Mouse (Mus musculus) heart, embryonic 11.5 days (tissue): ENCODE data around the gene Cdkn2b. TPM values are rescaled to one million over a fixed set of nuclear protein-coding genes. Genes with fewer than 3 reads are reported as not detected.

Experiments
- ATAC-seq: fragments of 200-750 bp; cut with Nextera tagmentation; replicated peaks from 2 replicates; pipeline ENCODE4 v1.8.0; 2017; ENCODE audit warnings: moderate library complexity; ENCODE audit not compliant: insufficient number of reproducible peaks, low FRiP score, low TSS enrichment
- H3K27ac ChIP-seq: fragments of 300-500 bp; sonication (generic); 2 replicates; pipeline ENCODE4 v1.5.1; 2014; ENCODE audit warnings: mild to moderate bottlenecking, low read depth, low read length
- H3K27me3 ChIP-seq: fragments of 300-500 bp; sonication (generic); 2 replicates; pipeline ENCODE4 v1.6.1; 2014; ENCODE audit warnings: mild to moderate bottlenecking, low read length, mixed read lengths; ENCODE audit not compliant: control insufficient read depth, insufficient read depth
- H3K36me3 ChIP-seq: fragments of 300-500 bp; sonication (generic); 2 replicates; pipeline ENCODE4 v1.6.1; 2014; ENCODE audit warnings: mild to moderate bottlenecking, low read length, moderate library complexity, mixed read lengths; ENCODE audit not compliant: control insufficient read depth, insufficient read depth
- H3K4me1 ChIP-seq: fragments of 300-500 bp; sonication (generic); 2 replicates; pipeline ENCODE4 v1.6.1; 2014; ENCODE audit warnings: low read length; ENCODE audit not compliant: control insufficient read depth, insufficient read depth
- H3K4me2 ChIP-seq: fragments of 300-500 bp; sonication (generic); 2 replicates; pipeline ENCODE4 v1.6.1; 2014; ENCODE audit warnings: mild to moderate bottlenecking, moderate library complexity
- H3K4me3 ChIP-seq: fragments of 300-500 bp; sonication (generic); 2 replicates; pipeline ENCODE4 v1.5.1; 2014; ENCODE audit warnings: low read depth, low read length
- H3K9ac ChIP-seq: fragments of 300-500 bp; sonication (generic); 2 replicates; pipeline ENCODE4 v1.6.1; 2014; ENCODE audit warnings: mild to moderate bottlenecking, low read depth, low read length, moderate library complexity
- H3K9me3 ChIP-seq: fragments of 300-500 bp; sonication (generic); replicated peaks from 2 replicates; pipeline ENCODE4 v1.6.1; 2016; ENCODE audit warnings: low read length; ENCODE audit not compliant: control insufficient read depth
- WGBS: fragments of 180-500 bp; shearing (Covaris S2); extraction: QIAGEN DNeasy Blood & Tissue Kit; methylation state at CpG from one replicate; pipeline ENCODE4 v1.1.7; 2014; ENCODE audit not compliant: insufficient replicate concordance; 5-methylcytosine and 5-hydroxymethylcytosine counted together
- polyA plus RNA-seq: library from polyadenylated mRNA; unstranded; fragments of >200 nt; fragmentation: Nextera tagmentation; extraction: Ambion mirVana; gene quantifications from 2 replicates; pipeline ENCODE4 v1.2.1, GENCODE M21; 2014

Cdkn2b gene
- polyA plus RNA-seq, 1 experiment from 2014 or later, result 2.4 TPM

GRCm38 (mm10) chr4:89274006-89274405, 36.8 kb downstream of the Cdkn2b start:
- no peak overlapping the region for H3K4me3 ChIP-seq
- H3K27ac ChIP-seq, result no peak overlapping the region
- WGBS, result 2% methylated on average over 14 of the region's 14 CpGs
- no peak overlapping the region for H3K4me2 ChIP-seq
- H3K27me3 ChIP-seq, result peaks cover 82% of the 10 kb centered on the region
- H3K9me3 ChIP-seq, result no peaks in the 10 kb centered on the region
- H3K9ac ChIP-seq, result no peak overlapping the region
- no peaks in the 10 kb centered on the region for H3K4me1 ChIP-seq
- H3K36me3 ChIP-seq, result no peaks in the 10 kb centered on the region
- no peak for ATAC-seq

- WGBS, result 2% methylated on average over 9 of the region's 9 CpGs
- no peak overlapping the region for H3K4me3 ChIP-seq
- peaks cover 77% of the 10 kb centered on the region for H3K27me3 ChIP-seq
- no peaks in the 10 kb centered on the region for H3K9me3 ChIP-seq
- no peaks in the 10 kb centered on the region for H3K4me1 ChIP-seq
- no peak overlapping the region for H3K4me2 ChIP-seq
- no peaks in the 10 kb centered on the region for H3K36me3 ChIP-seq
- no peak overlapping the region for H3K27ac ChIP-seq
- no peak; the same call in 1 of the 2 replicates for ATAC-seq
- H3K9ac ChIP-seq, result no peak overlapping the region
These were observed 37.3 kb downstream of the Cdkn2b start for GRCm38 (mm10) chr4:89273585-89273984.

- Histone ChIP-seq H3K27ac (no peak overlapping the region), H3K36me3 (no peaks in the 10 kb centered on the region), H3K9me3 (no peaks in the 10 kb centered on the region), H3K4me3 (no peak overlapping the region), H3K9ac (no peak overlapping the region), H3K27me3 (peaks cover 72% of the 10 kb centered on the region), H3K4me1 (no peaks in the 10 kb centered on the region), H3K4me2 (no peak overlapping the region)
- no peak for ATAC-seq
- under 1% methylated on average over 20 of the region's 20 CpGs for WGBS
These were observed 37.8 kb downstream of the Cdkn2b start for GRCm38 (mm10) chr4:89272961-89273540.

GRCm38 (mm10) chr4:89272101-89272718, 38.6 kb downstream of the Cdkn2b start:
- H3K36me3 ChIP-seq, result no peaks in the 10 kb centered on the region
- no peaks in the 10 kb centered on the region for H3K4me1 ChIP-seq
- H3K9ac ChIP-seq, result no peak overlapping the region
- no peak overlapping the region for H3K4me3 ChIP-seq
- WGBS, result 4% methylated on average over 18 of the region's 18 CpGs
- no peak overlapping the region for H3K27ac ChIP-seq
- ATAC-seq, result no peak
- no peak overlapping the region for H3K4me2 ChIP-seq
- no peaks in the 10 kb centered on the region for H3K9me3 ChIP-seq
- H3K27me3 ChIP-seq, result peaks cover 64% of the 10 kb centered on the region

GRCm38 (mm10) chr4:89257768-89258167, 53.1 kb downstream of the Cdkn2b start:
- Histone ChIP-seq H3K9me3 (no peaks in the 10 kb centered on the region), H3K4me3 (no peak overlapping the region), H3K36me3 (no peaks in the 10 kb centered on the region), H3K27me3 (no peaks in the 10 kb centered on the region), H3K9ac (no peak overlapping the region), H3K4me1 (no peaks in the 10 kb centered on the region), H3K4me2 (no peak overlapping the region), H3K27ac (no peak overlapping the region)
- no peak for ATAC-seq
- WGBS, result 46% methylated on average over 1 of the region's 1 CpGs

Other genes with a start within 250 kb of the Cdkn2b start
- 76.8 and 78.2 TPM in 2 replicates for gene Mtap, start 173.9 kb downstream of the Cdkn2b start, polyA plus RNA-seq
- not detected in 2 replicates for gene Cdkn2a, start 16.4 kb downstream of the Cdkn2b start, polyA plus RNA-seq